Comparison of ENCODE assay signal across 8 mouse cellular contexts in genomic region chr3:65658081-65658612, GRCm38 (mm10). TPM values are rescaled to one million over a fixed set of nuclear protein-coding genes. Genes with fewer than 3 reads are reported as not detected.
DNase-seq lines count a peak whose midpoint lies in the region; ATAC-seq and TF ChIP-seq lines count a peak whose summit lies in the region.

No protein-coding gene starts in this region.

- H3K36me3 ChIP-seq in heart, embryonic 10.5 days = no peaks in the 10 kb centered on the region
- H3K36me3 ChIP-seq in hindbrain, embryonic 16.5 days (ENCODE audit: control insufficient read depth, insufficient read depth, low read length) = no peaks in the 10 kb centered on the region
- H3K36me3 ChIP-seq in midbrain, postnatal 0 days (ENCODE audit: insufficient read depth, low read length) = no peaks in the 10 kb centered on the region

- peak overlapping the region; percentile 98 for H3K27ac ChIP-seq in heart, embryonic 10.5 days
- H3K27ac ChIP-seq in hindbrain, embryonic 16.5 days (ENCODE audit: low read depth, low read length) = no peak overlapping the region
- no peak overlapping the region for H3K27ac ChIP-seq in midbrain, postnatal 0 days (ENCODE audit: low read depth, low read length)

- no peak for TF ChIP-seq CTCF in midbrain, postnatal 0 days (IDR thresholded peaks at IDR 0.05)

- no peak for DNase-seq in heart, embryonic 10.5 days (ENCODE audit: low spot score)
- DNase-seq in heart, postnatal 4 days = no peak
- peak; percentile 29 for DNase-seq in brain, adult 2 months (ENCODE audit: low read depth, low spot score)
- peak; percentile 31 for DNase-seq in midbrain, postnatal 0 days (ENCODE audit: low spot score)
- no peak for DNase-seq in thymus, postnatal 10 days (ENCODE audit: low spot score in 2 of 2)
- DNase-seq in adrenal gland, postnatal 14 days = no peak
- no peak for DNase-seq in frontal cortex, postnatal 36 days (ENCODE audit: low spot score in 2 of 2)

- peak; percentile 1; the same call in 1 of the 2 replicates for ATAC-seq in hindbrain, embryonic 16.5 days
- peak; percentile 33; the same call in 1 of the 2 replicates for ATAC-seq in midbrain, postnatal 0 days (ENCODE audit: low FRiP score)

- 10% methylated on average over 18 of the region's 18 CpGs for WGBS in heart, embryonic 10.5 days
- WGBS in hindbrain, embryonic 16.5 days = 6% methylated on average over 18 of the region's 18 CpGs
- WGBS in midbrain, postnatal 0 days = 5% methylated on average over 18 of the region's 18 CpGs

- peaks cover 13% of the 10 kb centered on the region for H3K27me3 ChIP-seq in heart, embryonic 10.5 days (ENCODE audit: insufficient read depth, poor library complexity, severe bottlenecking)
- no peaks in the 10 kb centered on the region for H3K27me3 ChIP-seq in hindbrain, embryonic 16.5 days (replicated peaks; ENCODE audit: control insufficient read depth, insufficient read depth, low read length)
- 0 out of 2 replicates have a peak, but pooled peaks cover 3% of the 10 kb centered on the region for H3K27me3 ChIP-seq in midbrain, postnatal 0 days (ENCODE audit: insufficient read depth, low read length)

- peak overlapping the region; percentile 100 for H3K4me2 ChIP-seq in hindbrain, embryonic 16.5 days (ENCODE audit: low read length)
- peak overlapping the region; percentile 96 for H3K4me2 ChIP-seq in midbrain, postnatal 0 days (ENCODE audit: low read depth, low read length, poor library complexity, severe bottlenecking)

- H3K9me3 ChIP-seq in heart, embryonic 10.5 days = no peaks in the 10 kb centered on the region
- no peaks in the 10 kb centered on the region for H3K9me3 ChIP-seq in hindbrain, embryonic 16.5 days (ENCODE audit: control insufficient read depth, low read length)
- H3K9me3 ChIP-seq in midbrain, postnatal 0 days (ENCODE audit: low read length) = no peaks in the 10 kb centered on the region

- peak overlapping the region; percentile 81 for H3K9ac ChIP-seq in hindbrain, embryonic 16.5 days (ENCODE audit: low read depth, low read length)
- H3K9ac ChIP-seq in midbrain, postnatal 0 days (replicated peaks; ENCODE audit: low read length, poor library complexity, severe bottlenecking) = peak overlapping the region; percentile 54; the same call in 1 of the 2 replicates

- peak overlapping the region; percentile 80 for H3K4me3 ChIP-seq in heart, embryonic 10.5 days
- H3K4me3 ChIP-seq in hindbrain, embryonic 16.5 days (ENCODE audit: low read length) = peak overlapping the region; percentile 77
- H3K4me3 ChIP-seq in midbrain, postnatal 0 days (ENCODE audit: low read depth, low read length) = peak overlapping the region; percentile 53

- peaks cover 11% of the 10 kb centered on the region; the same call in 1 of the 2 replicates for H3K4me1 ChIP-seq in heart, embryonic 10.5 days
- H3K4me1 ChIP-seq in hindbrain, embryonic 16.5 days (ENCODE audit: control insufficient read depth, insufficient read depth, low read depth, low read length) = peaks cover 6% of the 10 kb centered on the region
- H3K4me1 ChIP-seq in midbrain, postnatal 0 days (ENCODE audit: insufficient read depth, low read length) = peaks cover 6% of the 10 kb centered on the region; the same call in 1 of the 2 replicates

RNA-seq across cellular contexts. Expression of gene Lekr1, which starts 7.9 kb away (rescaled TPM):
- polyA plus RNA-seq in heart, embryonic 10.5 days (2016; fragmentation: Nextera tagmentation; extraction: Ambion mirVana) = 4.0 and 5.3 TPM in 2 replicates
- total RNA-seq in heart, postnatal 4 days (2021) = 1 to 10 TPM; 3.0 to 3.5 TPM
- 6.4 and 7.2 TPM in 2 replicates for polyA plus RNA-seq in hindbrain, embryonic 16.5 days (2015; fragmentation: Nextera tagmentation; extraction: Ambion mirVana)
- total RNA-seq in midbrain, postnatal 0 days (2014; rRNA removed) = 2.2 and 5.9 TPM in 2 replicates
- 4.1 and 5.0 TPM in 2 replicates for polyA plus RNA-seq in midbrain, postnatal 0 days (2015; fragmentation: Nextera tagmentation; extraction: Ambion mirVana)
- total RNA-seq in adrenal gland, postnatal 14 days (2021) = 3.7 and 4.3 TPM in 2 replicates

Comparison
In these comparisons a context has a peak if more than half of its experiments do, and no peak if none do; other contexts are left out.
1. DNase-seq: peak in brain, adult 2 months (single experiment) and midbrain, postnatal 0 days (single experiment); none in heart, embryonic 10.5 days (single experiment), heart, postnatal 4 days (single experiment), thymus, postnatal 10 days (0 of 2), adrenal gland, postnatal 14 days (single experiment) and frontal cortex, postnatal 36 days (0 of 2).
2. Peak in every context shown above with its lines, with median percentiles within 50 percentile points of each other: H3K4me3 ChIP-seq.